Comparison of ENCODE assay signal across 22 mouse cellular contexts in the genomic region with DNA sequence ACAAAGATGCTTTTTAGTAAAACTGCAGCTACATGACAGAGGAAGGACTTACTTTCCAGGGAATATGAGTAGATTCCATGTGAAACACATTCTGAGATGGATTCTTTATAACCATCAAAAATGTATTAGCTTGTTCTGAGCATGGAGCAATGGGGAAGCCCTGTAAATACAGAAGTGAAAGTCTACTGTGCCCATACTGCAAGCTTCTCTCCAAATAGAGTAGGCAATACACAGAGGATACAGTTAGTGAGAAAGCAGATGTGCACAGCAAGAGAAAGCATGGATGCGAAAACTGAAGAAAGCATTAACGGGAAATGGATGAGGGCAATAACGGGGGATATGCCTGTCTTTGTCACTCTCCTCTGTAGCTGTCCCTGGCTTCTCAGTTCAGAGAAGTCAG.
"Had no signal": no experiment of that assay in that cellular context is flagged by ENCODE, and none has a peak within 500 bp of the region (broad histone marks: within the 10 kb centered on the region; RNA-seq: fewer than 3 reads in every experiment).

No protein-coding gene starts in this region.

- H3K36me3 ChIP-seq: lung, embryonic 15.5 days; midbrain, embryonic 10.5 days; midbrain, embryonic 13.5 days; stomach, embryonic 15.5 days had no signal

- ATAC-seq: intestine, embryonic 16.5 days; midbrain, embryonic 13.5 days; midbrain, embryonic 16.5 days had no signal

- DNase-seq: kidney, adult 18-20 months; kidney, adult 9 months; kidney, postnatal 14 days; layer of hippocampus, postnatal 36 days; lung, adult 18-20 months; lung, postnatal 14 days; lung, postnatal 4 days; right cerebral cortex, adult 18-20 months; right cerebral cortex, postnatal 14 days; right cerebral cortex, postnatal 4 days; thymus, postnatal 36 days had no signal

- H3K27ac ChIP-seq: layer of hippocampus, adult 2 months; left cerebral cortex, adult 2 months; liver, embryonic 14.5 days; lung, embryonic 15.5 days; midbrain, embryonic 10.5 days; midbrain, embryonic 13.5 days; stomach, embryonic 15.5 days had no signal

- H3K4me3 ChIP-seq: layer of hippocampus, adult 2 months; left cerebral cortex, adult 2 months; lung, embryonic 15.5 days; megakaryocyte, embryonic 14.5 days; midbrain, embryonic 10.5 days; midbrain, embryonic 13.5 days; stomach, embryonic 15.5 days had no signal

- H3K4me2 ChIP-seq: liver, embryonic 11.5 days; lung, embryonic 15.5 days; midbrain, embryonic 13.5 days; stomach, embryonic 15.5 days had no signal

- H3K27me3 ChIP-seq: lung, embryonic 15.5 days; megakaryocyte, embryonic 14.5 days; midbrain, embryonic 13.5 days; stomach, embryonic 15.5 days had no signal

- H3K9me3 ChIP-seq: lung, embryonic 15.5 days; megakaryocyte, embryonic 14.5 days; midbrain, embryonic 10.5 days; midbrain, embryonic 13.5 days; stomach, embryonic 15.5 days had no signal

- H3K9ac ChIP-seq: liver, embryonic 14.5 days; lung, embryonic 15.5 days; midbrain, embryonic 13.5 days; stomach, embryonic 15.5 days had no signal

- H3K4me1 ChIP-seq: lung, embryonic 15.5 days; midbrain, embryonic 10.5 days; midbrain, embryonic 13.5 days; stomach, embryonic 15.5 days had no signal
